Mouse (Mus musculus) cortical plate, adult 2 months (tissue): ENCODE data around the gene Tspan12. TPM values are rescaled to one million over a fixed set of nuclear protein-coding genes. Genes with fewer than 3 reads are reported as not detected.

Source experiments
- H3K27ac ChIP-seq: fragments of 200-500 bp; 2 replicates; pipeline ENCODE4 v1.5.1; 2012; ENCODE audit warnings: low read length, control low read depth, inconsistent platforms; ENCODE audit not compliant: insufficient read depth
- H3K4me1 ChIP-seq: fragments of 200-500 bp; 2 replicates; pipeline ENCODE4 v1.6.1; 2011; ENCODE audit warnings: low read length; ENCODE audit not compliant: control insufficient read depth, insufficient read depth
- H3K4me3 ChIP-seq: fragments of 200-500 bp; 2 replicates; pipeline ENCODE4 v1.5.1; 2011; ENCODE audit warnings: mild to moderate bottlenecking, low read length, control low read depth; ENCODE audit not compliant: insufficient read depth
- CTCF ChIP-seq: fragments of 200-500 bp; IDR thresholded peaks from 2 replicates; pipeline ENCODE4 v1.5.1; 2011; ENCODE audit warnings: mild to moderate bottlenecking, control low read depth, low read length; ENCODE audit not compliant: insufficient read depth; ENCODE audit errors: extremely low read depth
- POLR2A ChIP-seq: fragments of 200-500 bp; IDR thresholded peaks from 2 replicates; pipeline ENCODE4 v1.6.1; 2011; ENCODE audit warnings: mild to moderate bottlenecking, low read length, control low read depth; ENCODE audit not compliant: insufficient read depth; ENCODE audit errors: extremely low read depth
- polyA plus RNA-seq: library from polyadenylated mRNA; depleted of rRNA; stranded (reverse); fragments of >200 nt; gene quantifications from 2 replicates; pipeline ENCODE4 v1.2.3, GENCODE M21; 2012

Gene Tspan12
- polyA plus RNA-seq, 1 experiment = 19.0 TPM

DNA sequence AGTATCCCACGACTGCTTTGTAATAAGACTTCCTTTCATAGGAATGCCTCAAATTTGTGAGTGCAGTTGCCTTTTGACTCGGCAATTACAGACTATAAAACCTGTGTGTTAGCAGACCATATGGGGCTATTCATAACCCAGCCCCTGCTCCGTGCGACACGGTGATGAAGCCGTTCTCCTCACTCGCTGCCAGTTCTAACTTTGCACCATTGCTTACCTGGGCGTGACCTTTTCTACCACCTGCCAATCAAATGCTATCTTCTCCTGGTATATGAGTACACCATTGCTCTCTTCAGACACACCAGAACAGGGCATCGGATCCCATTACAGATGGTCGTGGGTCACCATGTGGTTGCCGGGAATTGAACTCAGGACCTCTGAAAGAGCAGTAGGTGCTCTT is 64.6 kb downstream of the Tspan12 start:
- Histone ChIP-seq H3K4me3 (no peak overlapping the region), H3K27ac (no peak overlapping the region), H3K4me1 (no peaks in the 10 kb centered on the region)
- TF ChIP-seq POLR2A (no peak), CTCF (no peak)

DNA sequence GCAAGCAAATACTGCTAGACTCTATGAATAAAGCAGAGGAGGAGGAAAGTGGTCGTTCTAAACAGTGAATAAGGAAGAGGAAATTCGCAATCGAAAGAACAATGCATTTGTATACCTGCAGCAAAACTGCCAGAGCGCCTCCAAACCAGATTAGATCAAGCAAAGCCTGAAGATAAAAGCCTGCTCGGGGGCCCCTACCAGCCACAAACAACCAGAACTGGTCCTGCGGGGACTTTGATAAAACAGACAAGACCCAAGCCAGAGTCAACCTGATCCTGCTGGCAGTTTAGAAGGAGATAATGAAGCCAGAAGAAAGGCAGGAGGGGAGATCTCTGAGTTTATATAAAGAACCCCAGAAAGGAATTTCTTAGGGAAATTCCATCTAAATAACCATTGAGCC is 65.0 kb downstream of the Tspan12 start:
- H3K27ac ChIP-seq = no peak overlapping the region
- TF ChIP-seq CTCF (no peak), POLR2A (no peak)
- no peaks in the 10 kb centered on the region for H3K4me1 ChIP-seq

DNA sequence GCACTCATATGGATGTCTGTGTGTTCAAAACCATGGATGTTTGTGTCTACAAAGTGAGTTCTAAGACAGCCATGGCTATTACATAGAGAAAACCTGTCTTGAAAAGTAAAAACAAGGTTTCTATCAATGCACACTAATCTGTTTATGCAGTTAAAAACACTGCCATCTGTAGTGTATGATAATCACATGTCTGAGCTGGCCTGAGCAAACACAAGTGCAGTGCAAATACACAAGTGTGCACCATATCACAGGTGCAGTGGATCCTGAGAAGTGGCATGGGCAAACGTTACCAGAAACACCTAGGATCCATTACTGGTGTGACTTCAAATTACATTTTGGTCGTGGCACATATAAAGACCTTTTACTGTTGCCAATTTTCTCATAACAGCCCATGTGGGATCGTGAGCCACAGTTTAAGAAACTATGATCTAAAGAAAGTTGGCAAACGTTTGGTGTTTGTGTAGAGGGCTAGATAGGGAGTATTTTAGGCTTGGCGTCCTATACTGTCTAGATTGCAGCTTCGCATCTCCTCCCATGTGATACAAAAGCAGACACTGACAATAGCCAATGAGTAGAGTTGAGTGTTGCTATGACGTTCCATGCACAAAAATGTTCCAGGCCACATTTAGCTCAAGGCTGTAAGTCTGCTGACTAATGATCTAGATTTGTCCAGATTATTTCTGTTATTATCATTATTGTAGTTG is 78.0 kb downstream of the Tspan12 start:
- TF ChIP-seq POLR2A (no peak), CTCF (no peak)
- Histone ChIP-seq H3K27ac (no peak overlapping the region), H3K4me3 (no peak overlapping the region), H3K4me1 (no peaks in the 10 kb centered on the region)

More for the DNA sequence above, 65.0 kb downstream of the Tspan12 start:
- H3K4me3 ChIP-seq = no peak overlapping the region

DNA sequence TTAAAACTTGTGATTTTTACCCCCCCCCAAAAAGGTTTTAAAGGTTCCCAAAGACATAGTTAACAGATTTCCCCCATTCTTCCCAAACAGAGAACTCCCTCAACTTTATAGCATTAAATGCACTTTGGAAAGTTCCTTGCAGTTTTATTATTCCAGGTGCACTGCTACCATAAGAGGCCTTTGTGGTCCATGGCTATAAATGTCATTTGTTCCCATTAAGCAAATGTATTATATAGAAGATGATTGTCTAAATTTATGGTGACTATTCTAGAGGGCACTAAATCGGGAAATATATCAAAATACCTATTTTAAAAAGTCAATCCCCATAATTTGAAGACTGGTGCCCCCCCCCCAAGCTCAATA is 82.9 kb downstream of the Tspan12 start:
- Histone ChIP-seq H3K4me1 (no peaks in the 10 kb centered on the region), H3K27ac (no peak overlapping the region), H3K4me3 (no peak overlapping the region)
- no peak for TF ChIP-seq CTCF
- TF ChIP-seq POLR2A = no peak

DNA sequence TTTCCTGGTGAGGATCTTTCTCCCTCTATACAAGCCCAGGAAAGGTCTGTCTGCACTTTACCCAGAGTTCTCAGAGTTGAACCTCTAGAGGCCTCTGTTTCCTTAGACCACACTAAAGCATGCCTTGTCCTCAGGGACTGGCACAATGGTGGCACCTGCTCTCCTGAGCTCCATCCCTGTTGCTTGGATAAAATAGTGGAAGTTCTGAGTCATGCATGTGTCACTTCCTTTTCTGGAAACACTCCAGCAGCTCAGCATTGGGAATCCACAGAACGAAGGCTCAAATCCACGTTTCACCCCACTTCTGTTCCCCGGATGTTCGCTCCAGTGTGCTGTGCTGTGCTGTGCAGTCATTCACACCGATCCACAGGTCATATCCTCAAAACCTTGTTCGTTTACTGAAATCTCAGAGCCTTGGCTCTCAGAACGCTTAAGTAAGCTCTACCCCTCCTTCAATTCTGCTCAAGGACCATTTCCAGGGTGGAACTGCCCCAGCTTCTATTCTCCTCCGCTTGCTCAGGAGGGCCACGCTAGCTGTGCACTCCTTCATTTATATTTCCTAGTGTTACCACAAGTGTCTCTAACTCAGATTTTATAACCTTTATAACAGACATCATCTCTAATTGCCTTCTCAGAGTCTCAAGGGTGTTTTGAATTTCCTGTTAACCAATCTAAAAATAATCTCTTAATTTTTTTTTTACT is 83.4 kb downstream of the Tspan12 start:
- no peak overlapping the region for H3K4me3 ChIP-seq
- no peak overlapping the region for H3K27ac ChIP-seq
- H3K4me1 ChIP-seq = no peaks in the 10 kb centered on the region
- TF ChIP-seq POLR2A (no peak), CTCF (no peak)

DNA sequence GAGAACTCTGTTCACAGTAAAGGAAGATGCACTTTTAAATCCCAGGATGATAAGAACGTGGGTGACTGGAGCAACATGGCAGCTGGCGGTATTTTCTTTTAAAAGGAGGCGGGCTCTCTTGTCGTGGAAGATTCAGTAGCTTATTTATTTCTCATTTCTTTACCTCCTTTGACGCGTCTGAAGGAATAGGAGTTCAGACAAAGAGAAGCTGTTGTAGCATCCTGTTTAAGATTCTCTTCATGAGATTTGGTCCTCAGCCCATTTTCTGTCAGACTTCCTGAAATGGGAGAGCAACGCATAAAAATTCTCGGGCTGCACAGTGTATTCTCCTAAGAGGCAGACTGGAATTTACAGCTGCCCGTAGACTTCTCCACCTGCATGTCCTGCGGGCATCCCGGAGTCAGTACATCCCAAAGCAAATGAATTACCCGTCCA is 84.5 kb downstream of the Tspan12 start:
- H3K4me3 ChIP-seq = no peak overlapping the region
- H3K27ac ChIP-seq = no peak overlapping the region
- TF ChIP-seq POLR2A (no peak), CTCF (no peak)
- no peaks in the 10 kb centered on the region for H3K4me1 ChIP-seq

DNA sequence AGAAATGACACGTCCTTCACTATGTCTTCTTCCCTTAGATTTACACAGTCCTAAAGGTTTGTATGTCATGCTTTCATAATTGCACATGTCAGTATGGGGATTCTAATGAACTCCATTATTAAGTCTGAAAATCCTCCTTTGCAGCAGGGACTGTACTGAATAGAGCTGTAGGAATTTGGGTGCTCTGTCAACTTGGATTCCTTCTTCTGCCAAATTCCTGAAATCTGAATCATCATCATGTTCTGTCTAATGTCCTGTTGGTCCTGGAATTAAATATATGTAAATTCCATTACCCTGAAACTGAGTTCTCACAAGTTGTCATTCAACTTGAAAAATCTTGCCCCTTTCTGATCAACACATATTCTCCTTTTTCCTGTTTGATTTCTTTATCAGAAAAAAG is 104.8 kb downstream of the Tspan12 start:
- H3K4me1 ChIP-seq = no peaks in the 10 kb centered on the region
- TF ChIP-seq POLR2A (no peak), CTCF (no peak)
- H3K27ac ChIP-seq = no peak overlapping the region
- H3K4me3 ChIP-seq = no peak overlapping the region

DNA sequence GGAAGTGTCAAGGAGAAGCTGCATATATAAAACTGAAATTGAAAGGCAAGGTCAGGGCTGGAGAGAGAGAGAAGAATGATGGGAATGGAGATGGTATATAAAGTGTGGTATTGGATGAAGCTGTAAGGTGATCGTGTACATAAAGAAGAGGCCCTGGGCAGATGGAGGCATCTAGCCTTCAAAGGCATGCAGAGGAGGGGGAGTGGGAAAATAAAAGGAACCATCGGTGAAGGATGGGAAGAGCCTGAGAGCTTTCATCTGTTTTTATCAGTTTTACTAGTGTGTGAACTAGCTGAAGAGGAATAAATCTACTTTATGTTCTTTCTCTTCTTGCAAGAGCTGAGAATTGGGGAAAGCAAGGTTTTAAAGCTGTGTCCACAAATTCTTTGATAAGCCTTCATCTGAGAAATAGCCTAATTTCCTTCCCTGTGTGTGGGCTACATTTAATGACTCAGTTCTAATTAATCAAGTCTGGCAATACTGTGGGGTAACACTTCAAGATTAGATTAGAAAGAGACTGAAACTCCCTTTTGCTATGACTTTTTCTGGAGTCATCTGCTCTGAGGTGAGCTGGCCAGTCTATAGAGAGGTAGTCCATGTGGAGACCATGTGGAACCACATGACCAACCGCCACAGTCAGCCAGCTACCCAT is 107.6 kb downstream of the Tspan12 start:
- Histone ChIP-seq H3K27ac (no peak overlapping the region), H3K4me3 (no peak overlapping the region), H3K4me1 (no peaks in the 10 kb centered on the region)
- no peak for TF ChIP-seq CTCF
- TF ChIP-seq POLR2A = no peak

DNA sequence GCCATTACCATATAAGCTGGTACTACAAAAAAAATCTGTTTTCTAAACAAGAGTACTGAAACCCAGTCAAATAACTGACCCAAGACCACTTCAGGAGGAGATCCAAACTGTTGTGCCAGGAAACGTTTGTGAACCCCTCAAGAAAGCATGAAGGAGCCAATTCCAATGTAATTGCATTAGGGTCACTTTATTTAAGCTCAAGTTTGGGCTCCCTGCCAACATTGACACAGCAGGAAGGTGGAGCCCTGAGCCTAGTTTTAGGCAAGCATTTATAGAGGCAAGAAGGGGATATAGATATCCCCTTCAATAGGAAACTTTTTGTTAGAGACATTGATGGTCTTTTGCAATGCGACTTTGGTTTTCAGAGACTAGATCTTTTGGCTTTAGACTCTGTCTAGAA is 111.7 kb downstream of the Tspan12 start:
- Histone ChIP-seq H3K27ac (no peak overlapping the region), H3K4me1 (no peaks in the 10 kb centered on the region), H3K4me3 (no peak overlapping the region)
- TF ChIP-seq POLR2A (no peak), CTCF (no peak)
